Mouse (Mus musculus) mouse trophoblast stem cell (cell line): ENCODE data around the gene Ablim1.

Source experiments
- in situ Hi-C, 2 experiments: fragments of 300-500 bp; cut with MseI, MboI; formaldehyde crosslinking; loops; 2 replicates in 1 of 2; 3 replicates in 1 of 2; pipeline ENCODE4 v1.15.1; 2025

Ablim1 gene

DNA sequence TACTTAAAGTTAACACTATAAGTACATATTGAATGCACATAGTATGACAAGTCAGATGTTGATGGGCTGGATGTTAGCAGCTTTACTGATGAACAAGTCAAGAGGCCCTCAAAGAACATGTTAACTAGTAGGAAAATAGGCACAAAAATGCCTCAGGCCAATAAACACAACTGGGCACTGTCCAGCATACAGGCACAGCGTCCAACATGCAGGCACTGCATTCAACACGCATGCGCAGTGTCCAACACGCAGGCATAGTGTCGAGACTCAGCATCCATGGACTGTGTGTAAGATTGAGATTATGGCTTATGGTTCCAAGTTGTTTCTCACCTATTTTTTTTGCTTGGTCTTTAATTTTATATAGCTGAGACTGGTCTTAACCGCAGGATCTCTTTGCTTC lies 92.1 kb downstream of the Ablim1 start:
- in situ Hi-C loops = no loop called here

DNA sequence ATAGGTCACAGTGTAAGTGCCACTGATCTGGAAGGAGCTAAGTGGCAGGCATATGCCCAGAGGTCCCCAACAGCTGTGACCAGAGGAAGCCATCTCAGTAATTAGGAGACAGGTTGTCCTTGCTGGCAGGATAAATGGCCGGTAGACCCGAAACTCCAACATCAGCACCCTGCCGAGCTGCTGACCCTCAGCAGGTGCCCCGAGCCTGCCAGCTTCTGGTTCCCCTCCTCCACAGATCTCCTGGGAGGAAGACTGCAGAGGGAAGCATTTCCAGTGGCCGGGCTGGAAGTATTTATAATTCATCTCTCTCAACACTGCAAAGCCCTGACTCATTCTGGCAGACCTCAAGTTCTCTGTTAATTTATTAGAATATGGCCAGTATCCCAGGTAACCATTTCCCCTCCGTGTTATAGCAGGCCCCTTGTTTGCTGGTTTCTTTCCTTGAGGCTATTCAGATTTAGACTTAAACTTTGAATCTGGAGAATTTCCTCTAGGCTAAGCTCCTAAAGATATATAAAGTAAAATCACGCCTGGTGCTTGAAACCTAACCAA lies 93.0 kb downstream of the Ablim1 start:
- in situ Hi-C loops = no loop called here

DNA sequence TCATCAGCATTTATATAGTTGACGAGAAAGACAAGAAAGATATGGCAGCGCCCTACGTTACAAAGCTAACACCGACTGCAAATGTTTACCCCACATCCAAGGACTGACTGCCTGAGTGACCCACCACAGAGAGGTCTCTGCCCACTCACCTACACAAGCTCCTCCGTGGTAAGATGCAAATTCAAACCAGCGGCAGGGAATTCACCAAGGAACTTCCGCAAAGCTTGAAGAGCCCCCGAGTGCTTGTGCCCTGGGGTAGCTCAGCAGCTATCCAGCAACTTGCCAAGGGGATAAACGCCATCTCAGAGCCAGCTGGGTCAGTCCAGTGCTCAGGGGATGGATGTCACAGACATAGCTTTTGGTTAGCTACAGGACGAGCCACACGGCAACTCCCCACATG lies 95.0 kb downstream of the Ablim1 start:
- in situ Hi-C loops = no loop called here

DNA sequence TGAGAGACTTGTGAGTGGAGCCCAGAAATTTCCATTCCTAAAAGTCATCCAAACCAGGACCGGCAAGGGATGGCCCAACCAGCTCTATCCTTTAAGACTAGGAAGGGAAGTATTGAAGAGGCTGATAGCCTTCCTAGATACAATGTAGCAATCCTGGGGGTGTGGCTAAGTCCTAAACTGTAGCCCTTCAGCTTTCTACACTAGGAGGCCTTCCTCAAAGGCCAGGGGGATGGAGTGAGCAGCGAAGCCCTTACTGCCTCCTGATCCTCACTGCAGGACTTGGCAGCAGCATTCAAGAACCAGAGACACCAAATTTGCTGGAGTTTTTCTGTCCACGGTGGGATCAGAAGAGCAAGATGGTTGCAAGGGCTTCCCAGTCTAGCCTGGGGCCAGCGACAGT lies 97.6 kb downstream of the Ablim1 start:
- in situ Hi-C loops = no loop called here

DNA sequence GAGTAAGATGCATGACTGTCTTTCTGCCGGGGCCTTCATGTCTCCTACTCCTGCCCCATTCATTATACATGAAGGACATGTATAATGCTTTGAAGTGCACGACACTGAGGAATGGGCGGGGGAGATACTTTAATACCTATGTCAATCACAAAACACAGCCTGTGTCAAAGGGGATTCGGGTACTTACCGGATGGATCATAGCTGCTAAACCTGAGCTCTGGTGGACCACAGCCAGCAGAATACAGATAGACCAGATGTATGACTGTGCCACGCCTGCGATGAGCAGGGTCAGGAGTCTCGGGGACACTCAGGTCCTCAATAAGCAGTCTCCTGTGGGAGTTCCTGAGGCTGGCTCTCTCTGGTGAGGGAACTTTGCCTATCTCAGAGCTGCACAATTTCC lies 99.2 kb downstream of the Ablim1 start:
- in situ Hi-C loops = no loop called here

DNA sequence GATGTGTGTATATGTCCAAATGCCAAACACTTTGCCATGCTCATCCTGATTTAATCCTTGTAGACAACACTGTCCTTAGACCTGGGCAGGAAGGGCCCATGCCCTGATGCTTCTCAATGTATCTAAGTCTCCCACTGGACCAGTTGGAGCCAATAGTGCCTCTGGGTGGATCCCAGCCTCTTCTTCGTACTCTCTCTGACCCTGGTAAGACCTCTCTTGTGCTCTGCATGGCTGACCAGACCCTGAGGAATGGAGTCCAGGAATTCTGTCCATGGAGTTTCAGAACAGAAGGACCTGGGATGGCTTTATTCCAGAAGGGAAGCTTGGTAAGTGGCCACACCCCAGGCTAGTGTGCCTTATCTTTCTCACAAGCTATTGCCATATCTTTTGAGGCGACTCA lies 102.3 kb downstream of the Ablim1 start:
- in situ Hi-C loops = no loop called here

DNA sequence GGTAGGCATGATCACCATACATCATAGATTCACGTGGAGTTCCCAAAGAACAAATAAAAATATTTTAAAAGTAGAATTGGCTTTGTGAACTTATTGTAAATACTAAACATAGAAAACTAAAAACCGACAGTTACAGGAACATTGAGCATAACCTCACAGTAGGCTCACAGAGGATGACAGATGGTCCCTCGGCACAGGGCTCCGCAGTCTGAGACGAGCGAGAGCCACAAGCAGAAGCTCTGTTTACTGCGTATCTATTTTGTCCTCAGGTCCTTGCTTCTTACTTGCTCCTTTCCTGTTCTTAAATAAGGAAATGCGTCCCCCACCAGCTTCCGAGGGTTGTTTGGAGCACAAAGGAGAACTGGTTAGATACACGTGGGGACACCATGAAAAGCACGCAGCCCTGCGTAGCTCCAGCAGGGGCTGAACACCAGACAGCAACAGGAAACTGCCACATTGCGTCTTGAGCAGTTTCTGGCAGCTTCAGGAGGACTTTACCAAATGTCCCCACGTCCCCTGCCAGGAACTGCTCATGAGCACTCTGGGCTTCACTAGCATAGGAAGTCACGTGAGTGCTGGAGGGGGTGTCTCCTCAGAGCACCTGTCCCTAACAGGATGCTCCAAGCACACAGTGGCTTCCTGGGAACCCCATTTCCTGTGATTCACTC lies 103.1 kb downstream of the Ablim1 start:
- in situ Hi-C loops = no loop called here

DNA sequence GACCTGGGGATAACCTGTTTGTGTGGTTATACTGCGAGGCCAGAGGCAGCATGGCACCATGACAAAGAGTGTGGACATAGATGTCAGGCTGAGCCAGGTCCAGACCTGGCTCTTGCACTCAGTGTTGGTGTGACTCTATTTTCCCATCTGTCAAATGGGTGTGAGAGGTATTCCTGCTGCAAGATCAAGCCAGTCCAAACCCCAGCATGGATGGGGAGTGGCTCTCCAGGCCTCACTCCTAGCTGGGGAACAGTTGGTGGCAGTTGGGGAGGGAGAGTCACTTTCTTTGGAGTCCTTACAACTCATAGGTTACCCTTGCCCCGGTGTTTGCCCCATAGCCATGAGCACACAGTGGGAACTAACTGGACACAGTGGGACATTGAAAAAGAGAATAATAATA lies 103.8 kb downstream of the Ablim1 start:
- in situ Hi-C loops = no loop called here

DNA sequence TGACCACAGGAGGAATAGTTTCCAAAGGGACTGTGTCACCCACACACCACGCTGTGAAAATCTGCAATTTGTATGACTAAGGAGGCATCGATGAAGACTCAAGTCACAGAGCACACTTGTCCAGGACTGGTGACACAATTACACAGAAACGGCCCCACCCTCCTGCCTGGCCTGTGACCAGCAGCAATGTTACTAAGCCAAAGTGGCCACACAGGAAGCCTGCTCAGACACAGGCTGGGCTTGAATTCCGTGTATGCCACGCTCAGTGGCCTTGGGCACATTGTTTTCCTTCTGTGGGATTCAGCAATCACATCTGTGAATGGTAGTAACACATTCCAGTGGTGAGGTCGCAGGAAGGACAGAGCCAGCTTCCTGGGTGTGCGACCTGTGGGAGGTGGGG lies 110.6 kb downstream of the Ablim1 start:
- in situ Hi-C loops = no loop called here

DNA sequence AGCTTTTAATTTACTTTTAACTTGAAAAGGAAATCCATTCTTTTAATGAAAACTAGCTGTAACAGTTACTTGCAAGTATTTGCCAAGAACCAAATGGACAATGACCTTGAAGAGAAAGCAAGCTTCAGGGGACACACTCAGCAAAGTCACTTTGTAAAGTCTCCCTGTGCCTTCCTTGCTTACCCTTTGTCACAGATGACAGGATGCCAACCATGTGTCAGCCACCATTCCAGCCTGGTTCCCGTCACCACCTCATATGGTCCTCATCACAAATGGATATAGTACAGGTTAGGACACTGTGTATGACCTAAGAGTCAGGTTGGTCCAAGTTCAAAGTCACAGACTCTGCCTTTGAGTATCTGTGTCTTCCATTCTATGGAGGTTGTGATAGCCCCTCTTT lies 112.2 kb downstream of the Ablim1 start:
- in situ Hi-C loops = no loop called here

DNA sequence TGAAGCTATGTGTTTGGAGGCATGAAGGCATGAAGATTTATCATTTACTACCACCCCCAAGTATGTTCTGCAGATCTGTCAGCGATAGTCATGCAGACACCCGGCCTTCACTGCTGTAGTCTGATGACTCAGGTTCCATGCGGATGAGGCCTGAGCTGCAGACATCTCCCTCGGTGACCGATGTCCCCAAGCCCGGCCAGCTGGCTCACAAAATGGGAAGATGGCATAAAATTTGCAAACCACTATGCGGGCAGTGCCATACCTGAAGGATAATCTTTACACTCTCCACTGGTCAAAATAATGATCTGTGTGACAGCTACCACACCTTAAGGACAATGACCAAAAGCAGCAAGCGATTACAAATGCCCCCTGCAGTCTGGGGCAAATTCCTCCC lies 113.6 kb downstream of the Ablim1 start:
- in situ Hi-C loops = no loop called here

DNA sequence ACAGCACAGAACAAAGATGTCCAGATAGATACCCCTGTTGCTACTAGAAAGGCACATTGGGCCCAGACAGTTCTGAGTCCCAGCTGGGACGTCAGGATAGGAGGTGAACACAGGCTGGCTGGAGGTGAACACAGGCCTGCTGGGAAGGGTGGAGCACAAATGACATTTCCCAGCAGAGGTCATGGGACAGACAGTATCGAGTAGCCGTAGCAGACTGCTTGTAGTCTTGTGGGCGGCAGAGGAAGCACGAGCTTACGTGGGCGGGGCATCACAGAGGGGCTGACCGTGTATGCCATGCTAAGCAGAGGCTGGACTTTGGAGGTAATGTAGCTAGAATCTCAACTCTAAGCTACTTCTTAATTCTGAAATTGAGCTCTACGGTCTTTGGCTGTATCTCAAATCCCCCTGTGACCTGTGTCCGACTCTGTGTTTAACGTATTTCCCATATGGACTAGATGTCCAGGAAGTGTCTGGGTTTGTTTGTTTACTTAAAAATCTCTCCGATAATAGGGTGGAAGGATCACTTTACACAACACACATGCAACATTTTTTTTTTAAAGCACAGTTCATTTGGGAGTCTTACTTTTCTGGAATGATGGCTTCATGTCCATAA lies 114.1 kb downstream of the Ablim1 start:
- in situ Hi-C loops = no loop called here

DNA sequence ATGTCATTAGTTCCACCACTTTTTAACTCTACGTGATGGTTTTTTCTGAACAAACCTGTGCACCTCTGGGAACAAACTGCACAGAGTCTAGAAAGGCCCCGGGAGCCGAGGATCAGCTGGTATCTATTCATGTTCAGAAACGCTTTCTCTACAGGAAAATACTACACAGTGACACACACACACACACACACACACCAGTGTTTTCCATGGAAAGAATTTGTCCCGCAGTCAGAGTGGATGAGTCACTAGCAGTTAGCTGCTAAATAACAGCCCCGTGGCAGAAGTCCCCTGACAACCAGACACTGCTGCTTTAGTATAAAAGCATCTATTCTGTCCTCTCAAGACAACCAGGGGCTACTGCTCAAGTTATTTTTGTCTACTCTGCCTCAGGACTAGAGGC lies 115.4 kb downstream of the Ablim1 start:
- in situ Hi-C loops = no loop called here

DNA sequence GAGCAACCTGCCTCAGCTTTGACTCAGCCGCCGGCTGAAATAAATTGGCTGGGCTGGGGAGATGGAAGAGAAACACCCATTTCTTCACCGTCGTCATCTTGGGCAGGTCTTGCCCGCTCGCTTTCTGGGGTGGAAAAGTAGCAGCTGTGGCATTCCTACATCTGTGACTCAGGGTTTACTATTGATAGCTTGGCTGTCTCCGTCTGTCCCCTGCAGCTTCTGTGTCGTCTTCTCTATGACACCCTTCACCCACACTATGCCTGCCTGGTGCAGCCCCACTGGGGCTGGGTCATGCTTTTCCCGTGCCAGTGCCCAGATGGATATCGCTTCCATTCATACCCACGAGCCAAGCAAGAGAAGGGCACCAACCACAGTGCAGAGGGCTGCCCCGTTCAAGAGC lies 116.2 kb downstream of the Ablim1 start:
- in situ Hi-C loops = no loop called here

DNA sequence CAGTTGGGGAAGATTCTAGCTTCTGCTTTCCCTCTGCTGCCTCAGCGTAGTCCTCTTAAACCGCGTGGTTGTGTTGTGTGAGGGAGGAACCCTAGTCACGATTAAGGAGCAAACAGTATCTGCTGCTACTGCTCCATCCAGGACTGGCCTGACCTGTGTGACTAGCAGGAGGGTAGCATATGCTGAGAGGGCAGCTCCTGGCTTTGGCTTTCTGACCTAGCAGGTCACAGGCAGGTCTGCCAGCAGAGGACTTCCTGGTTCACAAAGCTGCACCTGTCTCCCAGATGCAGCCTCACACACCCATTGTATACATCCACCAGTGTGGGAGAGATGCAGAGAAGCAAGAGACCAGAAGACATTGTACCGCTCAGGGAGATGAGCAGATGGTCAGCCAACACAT lies 116.7 kb downstream of the Ablim1 start:
- in situ Hi-C loops = no loop called here

DNA sequence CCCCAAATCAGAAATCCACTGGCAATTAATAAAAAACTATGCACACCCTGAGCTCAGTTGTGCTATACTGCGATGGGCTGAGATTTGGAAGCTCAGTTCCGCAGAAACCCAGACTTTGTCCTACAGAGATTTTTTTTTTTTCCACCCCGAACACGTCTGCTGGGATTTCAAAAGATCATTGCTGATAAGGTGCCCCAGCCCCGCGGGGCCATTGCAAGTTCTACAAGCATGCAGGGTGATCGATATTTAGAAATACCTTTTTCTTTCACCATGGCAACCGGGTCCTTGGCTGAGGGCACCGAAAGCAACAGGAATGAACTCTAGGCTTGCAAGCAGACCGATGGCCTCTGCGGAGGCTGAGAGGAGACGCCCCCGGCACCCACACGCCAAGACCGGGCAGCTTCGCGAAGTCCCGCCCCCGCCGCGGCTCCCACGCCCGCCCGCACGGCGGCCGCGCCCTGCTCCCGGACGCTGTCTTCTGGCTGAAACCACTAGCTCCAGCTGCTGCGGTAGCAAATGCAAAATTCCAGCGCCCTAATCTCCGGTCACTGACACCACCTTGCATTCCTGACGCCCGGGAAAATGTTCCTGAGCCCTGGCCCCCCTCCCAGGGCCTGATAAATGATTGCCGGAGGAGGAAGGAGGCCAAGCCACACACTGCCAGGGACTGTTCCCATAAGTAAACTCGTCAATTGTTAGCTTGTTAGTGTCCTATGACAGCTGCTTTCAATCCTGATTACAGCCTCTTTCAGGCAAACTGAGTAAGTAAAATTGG lies 117.5 kb downstream of the Ablim1 start:
- in situ Hi-C loops = no loop called here

DNA sequence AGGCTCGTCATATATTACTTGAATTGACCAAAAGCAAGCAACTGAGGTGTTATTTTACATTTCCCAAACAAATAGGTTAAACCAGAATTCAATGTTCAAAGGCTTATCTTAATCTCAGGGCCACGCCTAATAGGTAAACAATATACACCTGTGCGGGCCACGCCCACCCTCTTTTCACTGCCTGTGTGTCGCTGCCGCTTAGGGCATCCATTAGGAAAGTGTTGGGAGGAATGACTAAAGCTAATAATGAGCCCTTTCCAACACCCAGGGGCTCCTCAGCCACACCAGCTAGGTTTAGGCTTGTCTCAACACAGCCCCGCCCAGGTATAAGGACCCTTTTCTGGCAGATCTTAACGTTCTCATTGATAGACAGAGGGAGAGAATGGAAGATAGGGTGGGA lies 118.1 kb downstream of the Ablim1 start:
- in situ Hi-C loops = no loop called here

DNA sequence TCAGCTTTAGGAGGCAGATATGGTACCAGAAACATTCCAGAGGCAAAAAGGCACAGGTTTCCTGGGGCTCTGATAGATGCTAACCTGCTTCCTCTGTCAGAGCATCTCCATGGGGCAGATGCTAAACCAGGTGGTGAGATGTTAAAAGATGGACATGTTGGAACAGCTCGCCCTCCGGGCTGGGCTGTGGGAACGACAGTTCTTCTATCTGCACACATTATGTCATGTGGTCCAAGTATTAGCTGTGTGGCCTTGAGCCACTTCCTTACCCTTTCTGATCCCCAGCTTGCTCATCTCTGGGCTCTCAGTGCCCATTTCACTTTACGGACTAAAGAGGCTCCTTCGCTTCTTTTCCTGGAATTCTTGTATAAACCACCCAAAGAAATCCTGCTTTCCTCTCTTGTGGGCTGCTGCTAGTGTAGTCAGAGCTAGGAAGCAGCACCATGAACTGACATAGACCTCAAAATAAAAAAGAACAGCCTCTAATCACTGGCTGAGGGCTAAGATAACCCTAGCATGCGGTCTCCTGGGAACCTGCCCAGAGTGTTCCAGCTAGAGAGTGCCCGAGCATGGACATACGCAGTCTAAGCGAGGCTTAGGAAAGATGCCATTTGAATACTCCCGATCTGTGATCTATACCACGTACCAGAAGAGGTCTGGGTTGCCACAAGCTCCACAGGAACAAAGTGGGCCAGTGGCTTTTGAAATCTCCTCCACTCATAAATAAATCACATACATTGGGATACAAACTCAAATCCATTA lies 119.4 kb downstream of the Ablim1 start:
- in situ Hi-C loops = no loop called here

DNA sequence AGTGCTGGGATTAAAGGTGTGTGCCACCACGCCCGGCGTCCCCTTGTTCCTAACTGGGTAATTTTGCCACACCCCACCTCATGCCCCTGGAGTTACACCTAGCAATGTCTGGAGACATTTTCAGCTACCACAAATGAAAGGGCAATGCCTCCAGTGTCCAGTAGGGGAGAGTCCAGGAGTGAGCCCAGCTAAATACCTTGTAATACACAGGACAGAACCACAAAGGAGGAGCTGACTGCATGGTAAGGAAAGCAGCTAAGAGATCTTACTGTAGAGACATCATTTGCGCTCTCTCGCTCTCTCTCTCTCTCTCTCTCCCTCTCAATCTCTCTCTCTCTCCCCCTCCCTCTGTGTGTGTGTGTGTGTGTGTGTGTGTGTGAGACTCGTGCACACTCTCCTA lies 120.8 kb downstream of the Ablim1 start:
- in situ Hi-C loops = no loop called here

DNA sequence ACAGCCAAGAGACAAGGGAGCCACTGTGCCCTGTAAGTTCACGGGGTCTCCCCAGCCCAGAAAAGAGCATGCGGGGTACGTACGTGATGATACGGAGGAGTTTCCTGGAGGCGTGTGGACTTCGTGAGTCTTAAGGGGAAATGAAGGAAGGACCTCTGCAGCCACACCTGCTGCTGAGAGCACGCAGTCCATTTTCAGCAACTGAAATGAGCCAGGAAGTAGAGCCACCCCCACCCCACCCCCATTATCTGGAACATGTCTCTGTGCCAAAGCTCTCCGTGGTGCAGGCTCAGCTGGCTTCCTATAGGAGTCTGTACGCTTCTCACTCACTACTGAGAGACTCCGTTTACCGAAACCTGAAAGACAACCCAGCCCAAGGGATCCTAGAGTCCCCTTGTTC lies 121.3 kb downstream of the Ablim1 start:
- in situ Hi-C loops = no loop called here

DNA sequence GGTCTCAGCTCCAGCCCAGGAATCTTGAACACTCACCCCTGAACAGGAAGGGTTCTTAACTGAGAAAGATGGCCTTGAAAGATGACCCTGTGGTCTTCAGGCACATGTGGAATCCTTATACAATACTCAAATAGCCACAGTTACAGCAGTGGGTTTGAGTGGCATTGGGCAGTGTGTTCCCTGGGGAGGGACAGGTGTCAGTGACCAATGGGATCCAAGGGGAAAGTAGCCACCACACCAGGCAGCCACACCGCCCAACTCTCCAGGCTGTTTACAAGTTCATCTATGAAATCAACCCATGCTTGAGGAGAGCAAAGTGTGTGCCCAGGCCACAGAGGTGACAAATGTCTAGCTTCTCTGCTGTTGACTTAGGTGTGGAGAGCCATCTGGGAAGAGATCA lies 123.6 kb downstream of the Ablim1 start:
- in situ Hi-C loops = no loop called here

DNA sequence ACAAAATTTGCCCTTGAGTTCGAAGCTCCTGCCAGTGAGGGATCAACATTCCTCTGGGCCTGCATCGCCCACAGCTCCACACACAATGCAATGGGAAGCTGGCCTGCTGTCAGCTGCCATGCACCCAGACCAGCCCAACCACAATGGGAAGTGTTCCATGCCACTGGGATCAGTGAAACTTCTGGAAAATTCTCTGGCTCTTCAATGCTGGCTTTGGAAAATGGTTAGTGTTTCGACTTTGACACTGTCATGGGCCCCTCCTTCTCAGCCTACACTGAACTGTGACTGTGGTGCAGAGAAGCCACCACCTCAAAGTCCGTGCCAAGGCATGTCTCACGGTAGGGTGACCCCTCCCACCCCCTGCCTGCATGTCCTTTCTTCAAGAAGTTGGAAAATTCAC lies 125.3 kb downstream of the Ablim1 start:
- in situ Hi-C loops = no loop called here
